Mouse (Mus musculus): ENCODE measurements around the gene Ypel5. TPM values are rescaled to one million over a fixed set of nuclear protein-coding genes. Genes with fewer than 3 reads are reported as not detected.

Ypel5 gene
- polyA plus RNA-seq, 1 experiment from 2014 or later = 64.8 TPM

GRCm38 (mm10) chr17:72813419-72814315 lies 22.6 kb upstream of the Ypel5 start:
- WGBS = 16% methylated on average over 12 of the region's 12 CpGs
- no peak overlapping the region for H3K4me2 ChIP-seq (ENCODE audit: low read depth)
- no peaks in the 10 kb centered on the region for H3K4me1 ChIP-seq (ENCODE audit: control insufficient read depth, insufficient read depth, low read length)
- H3K27ac ChIP-seq (ENCODE audit: low read depth, low read length) = no peak overlapping the region
- H3K27me3 ChIP-seq (ENCODE audit: control insufficient read depth, insufficient read depth, low read length) = no peaks in the 10 kb centered on the region
- no peak for ATAC-seq (ENCODE audit: insufficient read depth, low FRiP score, low TSS enrichment)
- H3K36me3 ChIP-seq (ENCODE audit: control insufficient read depth, insufficient read depth, low read length) = no peaks in the 10 kb centered on the region
- H3K9me3 ChIP-seq (ENCODE audit: control insufficient read depth, low read length) = no peaks in the 10 kb centered on the region
- H3K4me3 ChIP-seq (ENCODE audit: low read depth, low read length) = no peak overlapping the region
- H3K9ac ChIP-seq (ENCODE audit: low read length) = no peak overlapping the region
- peak; percentile 76 for DNase-seq (ENCODE audit: low spot score)

- Histone ChIP-seq H3K27ac (ENCODE audit: low read depth, low read length) (no peak overlapping the region), H3K4me1 (ENCODE audit: control insufficient read depth, insufficient read depth, low read length) (no peaks in the 10 kb centered on the region), H3K9me3 (ENCODE audit: control insufficient read depth, low read length) (no peaks in the 10 kb centered on the region), H3K9ac (ENCODE audit: low read length) (no peak overlapping the region), H3K36me3 (ENCODE audit: control insufficient read depth, insufficient read depth, low read length) (no peaks in the 10 kb centered on the region), H3K27me3 (ENCODE audit: control insufficient read depth, insufficient read depth, low read length) (no peaks in the 10 kb centered on the region), H3K4me2 (ENCODE audit: low read depth) (no peak overlapping the region), H3K4me3 (ENCODE audit: low read depth, low read length) (no peak overlapping the region)
- DNase-seq (ENCODE audit: low spot score) (no peak), ATAC-seq (ENCODE audit: insufficient read depth, low FRiP score, low TSS enrichment) (no peak)
- WGBS = 77% methylated on average over 5 of the region's 5 CpGs
Measured at GRCm38 (mm10) chr17:72817574-72817973, 18.7 kb upstream of the Ypel5 start.

GRCm38 (mm10) chr17:72819714-72820113 lies 16.5 kb upstream of the Ypel5 start:
- H3K4me1 ChIP-seq (ENCODE audit: control insufficient read depth, insufficient read depth, low read length) = no peaks in the 10 kb centered on the region
- H3K27ac ChIP-seq (ENCODE audit: low read depth, low read length) = no peak overlapping the region
- H3K9ac ChIP-seq (ENCODE audit: low read length) = no peak overlapping the region
- H3K4me3 ChIP-seq (ENCODE audit: low read depth, low read length) = no peak overlapping the region
- no peak overlapping the region for H3K4me2 ChIP-seq (ENCODE audit: low read depth)
- no peaks in the 10 kb centered on the region for H3K27me3 ChIP-seq (ENCODE audit: control insufficient read depth, insufficient read depth, low read length)
- no peaks in the 10 kb centered on the region for H3K36me3 ChIP-seq (ENCODE audit: control insufficient read depth, insufficient read depth, low read length)
- no peak for ATAC-seq (ENCODE audit: insufficient read depth, low FRiP score, low TSS enrichment)
- 82% methylated on average over 2 of the region's 2 CpGs for WGBS
- no peaks in the 10 kb centered on the region for H3K9me3 ChIP-seq (ENCODE audit: control insufficient read depth, low read length)
- DNase-seq (ENCODE audit: low spot score) = no peak

- Histone ChIP-seq H3K27ac (ENCODE audit: low read depth, low read length) (no peak overlapping the region), H3K4me3 (ENCODE audit: low read depth, low read length) (no peak overlapping the region), H3K27me3 (ENCODE audit: control insufficient read depth, insufficient read depth, low read length) (no peaks in the 10 kb centered on the region), H3K4me2 (ENCODE audit: low read depth) (no peak overlapping the region), H3K4me1 (ENCODE audit: control insufficient read depth, insufficient read depth, low read length) (no peaks in the 10 kb centered on the region), H3K9me3 (ENCODE audit: control insufficient read depth, low read length) (no peaks in the 10 kb centered on the region), H3K36me3 (ENCODE audit: control insufficient read depth, insufficient read depth, low read length) (no peaks in the 10 kb centered on the region), H3K9ac (ENCODE audit: low read length) (no peak overlapping the region)
- ATAC-seq (ENCODE audit: insufficient read depth, low FRiP score, low TSS enrichment) (no peak), DNase-seq (ENCODE audit: low spot score) (no peak)
- WGBS = 76% methylated on average over 4 of the region's 4 CpGs
Measured at GRCm38 (mm10) chr17:72820425-72820824, 15.8 kb upstream of the Ypel5 start.

GRCm38 (mm10) chr17:72821923-72822322 lies 14.3 kb upstream of the Ypel5 start:
- no peaks in the 10 kb centered on the region for H3K4me1 ChIP-seq (ENCODE audit: control insufficient read depth, insufficient read depth, low read length)
- H3K9me3 ChIP-seq (ENCODE audit: control insufficient read depth, low read length) = no peaks in the 10 kb centered on the region
- H3K27ac ChIP-seq (ENCODE audit: low read depth, low read length) = no peak overlapping the region
- H3K27me3 ChIP-seq (ENCODE audit: control insufficient read depth, insufficient read depth, low read length) = no peaks in the 10 kb centered on the region
- ATAC-seq (ENCODE audit: insufficient read depth, low FRiP score, low TSS enrichment) (no peak), DNase-seq (ENCODE audit: low spot score) (no peak)
- WGBS = 71% methylated on average over 1 of the region's 1 CpGs
- no peak overlapping the region for H3K9ac ChIP-seq (ENCODE audit: low read length)
- no peak overlapping the region for H3K4me3 ChIP-seq (ENCODE audit: low read depth, low read length)
- H3K4me2 ChIP-seq (ENCODE audit: low read depth) = no peak overlapping the region
- H3K36me3 ChIP-seq (ENCODE audit: control insufficient read depth, insufficient read depth, low read length) = no peaks in the 10 kb centered on the region

- ATAC-seq (ENCODE audit: insufficient read depth, low FRiP score, low TSS enrichment) (no peak), DNase-seq (ENCODE audit: low spot score) (no peak)
- Histone ChIP-seq H3K4me2 (ENCODE audit: low read depth) (no peak overlapping the region), H3K9me3 (ENCODE audit: control insufficient read depth, low read length) (no peaks in the 10 kb centered on the region), H3K36me3 (ENCODE audit: control insufficient read depth, insufficient read depth, low read length) (no peaks in the 10 kb centered on the region), H3K4me3 (ENCODE audit: low read depth, low read length) (no peak overlapping the region), H3K9ac (ENCODE audit: low read length) (no peak overlapping the region), H3K4me1 (ENCODE audit: control insufficient read depth, insufficient read depth, low read length) (no peaks in the 10 kb centered on the region), H3K27me3 (ENCODE audit: control insufficient read depth, insufficient read depth, low read length) (no peaks in the 10 kb centered on the region), H3K27ac (ENCODE audit: low read depth, low read length) (no peak overlapping the region)
- 87% methylated on average over 3 of the region's 3 CpGs for whole genome bisulfite sequencing
Measured at GRCm38 (mm10) chr17:72826916-72827534, 9.2 kb upstream of the Ypel5 start.

GRCm38 (mm10) chr17:72828027-72828678 lies 8.1 kb upstream of the Ypel5 start:
- Histone ChIP-seq H3K9me3 (ENCODE audit: control insufficient read depth, low read length) (no peaks in the 10 kb centered on the region), H3K27me3 (ENCODE audit: control insufficient read depth, insufficient read depth, low read length) (no peaks in the 10 kb centered on the region), H3K4me2 (ENCODE audit: low read depth) (no peak overlapping the region), H3K36me3 (ENCODE audit: control insufficient read depth, insufficient read depth, low read length) (no peaks in the 10 kb centered on the region), H3K27ac (ENCODE audit: low read depth, low read length) (no peak overlapping the region), H3K4me1 (ENCODE audit: control insufficient read depth, insufficient read depth, low read length) (no peaks in the 10 kb centered on the region), H3K4me3 (ENCODE audit: low read depth, low read length) (no peak overlapping the region), H3K9ac (ENCODE audit: low read length) (no peak overlapping the region)
- no peak for ATAC-seq (ENCODE audit: insufficient read depth, low FRiP score, low TSS enrichment)
- WGBS = 87% methylated on average over 3 of the region's 3 CpGs
- no peak for DNase-seq (ENCODE audit: low spot score)

GRCm38 (mm10) chr17:72828687-72829086 lies 7.6 kb upstream of the Ypel5 start:
- Histone ChIP-seq H3K27me3 (ENCODE audit: control insufficient read depth, insufficient read depth, low read length) (no peaks in the 10 kb centered on the region), H3K4me1 (ENCODE audit: control insufficient read depth, insufficient read depth, low read length) (no peaks in the 10 kb centered on the region), H3K9ac (ENCODE audit: low read length) (no peak overlapping the region), H3K9me3 (ENCODE audit: control insufficient read depth, low read length) (no peaks in the 10 kb centered on the region), H3K4me2 (ENCODE audit: low read depth) (no peak overlapping the region), H3K36me3 (ENCODE audit: control insufficient read depth, insufficient read depth, low read length) (no peaks in the 10 kb centered on the region), H3K4me3 (ENCODE audit: low read depth, low read length) (no peak overlapping the region), H3K27ac (ENCODE audit: low read depth, low read length) (no peak overlapping the region)
- ATAC-seq (ENCODE audit: insufficient read depth, low FRiP score, low TSS enrichment) (no peak), DNase-seq (ENCODE audit: low spot score) (no peak)
- WGBS = 91% methylated on average over 8 of the region's 8 CpGs

All from neural tube, embryonic 11.5 days (tissue).